Mouse (Mus musculus) cortical plate, adult 2 months (tissue): ENCODE results near the gene Lmo2.

Source experiments
- CTCF ChIP-seq: fragments of 200-500 bp; IDR thresholded peaks from 2 replicates; pipeline ENCODE4 v1.5.1; 2011; ENCODE audit warnings: mild to moderate bottlenecking, control low read depth, low read length; ENCODE audit not compliant: insufficient read depth; ENCODE audit errors: extremely low read depth
- POLR2A ChIP-seq: fragments of 200-500 bp; IDR thresholded peaks from 2 replicates; pipeline ENCODE4 v1.6.1; 2011; ENCODE audit warnings: mild to moderate bottlenecking, low read length, control low read depth; ENCODE audit not compliant: insufficient read depth; ENCODE audit errors: extremely low read depth

GRCm38 (mm10) chr2:103934670-103935069, 23.1 kb upstream of the Lmo2 start:
- TF ChIP-seq CTCF (no peak), POLR2A (no peak)
